Mouse (Mus musculus) heart, embryonic 14.5 days (tissue): ENCODE measurements around the gene Taar7e. TPM values are rescaled to one million over a fixed set of nuclear protein-coding genes. Genes with fewer than 3 reads are reported as not detected.

Experiments
- ATAC-seq: fragments of 200-750 bp; cut with Nextera tagmentation; 2 replicates; pipeline ENCODE4 v1.8.0; 2017; ENCODE audit warnings: low read depth, moderate TSS enrichment; ENCODE audit not compliant: insufficient number of reproducible peaks, insufficient read depth, low FRiP score
- H3K27ac ChIP-seq, 2 experiments: fragments of 200-500 bp in 1 of 2; fragments of 300-500 bp in 1 of 2; sonication (generic) in 1 of 2; replicated peaks in 1 of 2; 2 replicates each; pipeline ENCODE4 v1.5.1; 2012 to 2014; ENCODE audit warnings: low read depth in 2 of 2, low read length in 2 of 2, control low read depth in 1 of 2, mild to moderate bottlenecking in 1 of 2, mixed read lengths in 1 of 2; ENCODE audit not compliant: control insufficient read depth in 1 of 2, insufficient read depth in 1 of 2
- H3K27me3 ChIP-seq: fragments of 300-500 bp; sonication (generic); 2 replicates; pipeline ENCODE4 v1.6.1; 2014; ENCODE audit warnings: mild to moderate bottlenecking, low read length, control low read depth; ENCODE audit not compliant: control insufficient read depth, insufficient read depth
- H3K36me3 ChIP-seq: fragments of 300-500 bp; sonication (generic); 2 replicates; pipeline ENCODE4 v1.6.1; 2014; ENCODE audit warnings: mild to moderate bottlenecking, control low read depth, low read length, mixed read lengths; ENCODE audit not compliant: control insufficient read depth, insufficient read depth
- H3K4me1 ChIP-seq, 2 experiments: fragments of 200-500 bp in 1 of 2; fragments of 300-500 bp in 1 of 2; sonication (generic) in 1 of 2; 2 replicates each; pipeline ENCODE4 v1.6.1; 2012 to 2014; ENCODE audit warnings: low read length in 2 of 2, control low read depth in 1 of 2, mixed read lengths in 1 of 2; ENCODE audit not compliant: control insufficient read depth in 2 of 2, insufficient read depth in 2 of 2
- H3K4me2 ChIP-seq: fragments of 300-500 bp; sonication (generic); 2 replicates; pipeline ENCODE4 v1.6.1; 2014; ENCODE audit warnings: mild to moderate bottlenecking, low read length
- H3K4me3 ChIP-seq, 2 experiments: fragments of 200-500 bp in 1 of 2; fragments of 300-500 bp in 1 of 2; sonication (generic) in 1 of 2; 2 replicates each; pipeline ENCODE4 v1.5.1; 2012 to 2014; ENCODE audit warnings: low read length in 2 of 2, mild to moderate bottlenecking in 2 of 2, control low read depth in 1 of 2, low read depth in 1 of 2, moderate library complexity in 1 of 2; ENCODE audit not compliant: control insufficient read depth in 1 of 2, insufficient read depth in 1 of 2
- H3K9ac ChIP-seq: fragments of 300-500 bp; sonication (generic); 2 replicates; pipeline ENCODE4 v1.6.1; 2014; ENCODE audit warnings: mild to moderate bottlenecking, low read length
- H3K9me3 ChIP-seq: fragments of 300-500 bp; sonication (generic); 2 replicates; pipeline ENCODE4 v1.6.1; 2016; ENCODE audit warnings: low read length, control low read depth; ENCODE audit not compliant: control insufficient read depth
- WGBS: fragments of 180-500 bp; shearing (Covaris S2); extraction: QIAGEN DNeasy Blood & Tissue Kit; methylation state at CpG from one replicate; pipeline ENCODE4 v1.1.7; 2014; 5-methylcytosine and 5-hydroxymethylcytosine counted together
- polyA plus RNA-seq: library from polyadenylated mRNA; unstranded; fragments of >200 nt; fragmentation: Nextera tagmentation; extraction: Ambion mirVana; gene quantifications from 2 replicates; pipeline ENCODE4 v1.2.1, GENCODE M21; 2014

The Taar7e gene
- polyA plus RNA-seq = not detected in 2 replicates

DNA sequence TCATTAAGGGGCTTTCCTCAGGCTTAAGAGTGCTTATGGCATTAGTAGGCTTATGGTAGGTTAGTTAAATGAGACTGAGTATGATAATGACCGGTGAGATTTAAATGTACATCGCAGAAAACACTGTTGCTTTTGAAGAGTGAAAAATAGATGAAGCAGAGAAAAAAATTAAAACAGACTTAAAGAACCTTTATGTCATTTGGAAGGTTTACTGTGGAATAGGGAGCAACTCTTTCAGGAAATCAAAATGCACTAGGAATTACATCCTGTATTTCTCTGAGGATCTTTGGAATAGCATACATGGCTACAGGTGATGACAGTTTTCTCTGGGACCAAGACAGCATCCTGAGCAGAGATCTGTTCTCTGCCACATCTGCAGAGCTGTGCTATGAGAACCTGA, at the start of gene Taar7e:
Taar7e (plus strand) TSS at position 301 of the 400 bp plus-strand sequence.
- H3K9ac ChIP-seq = no peak within 1 kb of the TSS
- no peaks in the 10 kb centered on the region for H3K9me3 ChIP-seq
- H3K4me1 ChIP-seq = no peaks in the 10 kb centered on the region
- WGBS = 81% methylated on average over 2 of the region's 2 CpGs
- H3K27me3 ChIP-seq = no peaks in the 10 kb centered on the region
- H3K4me3 ChIP-seq = no peak within 1 kb of the TSS
- no peak within 1 kb of the TSS for H3K27ac ChIP-seq
- ATAC-seq = no peak
- H3K36me3 ChIP-seq = no peaks in the 10 kb centered on the region
- H3K4me2 ChIP-seq = no peak within 1 kb of the TSS

DNA sequence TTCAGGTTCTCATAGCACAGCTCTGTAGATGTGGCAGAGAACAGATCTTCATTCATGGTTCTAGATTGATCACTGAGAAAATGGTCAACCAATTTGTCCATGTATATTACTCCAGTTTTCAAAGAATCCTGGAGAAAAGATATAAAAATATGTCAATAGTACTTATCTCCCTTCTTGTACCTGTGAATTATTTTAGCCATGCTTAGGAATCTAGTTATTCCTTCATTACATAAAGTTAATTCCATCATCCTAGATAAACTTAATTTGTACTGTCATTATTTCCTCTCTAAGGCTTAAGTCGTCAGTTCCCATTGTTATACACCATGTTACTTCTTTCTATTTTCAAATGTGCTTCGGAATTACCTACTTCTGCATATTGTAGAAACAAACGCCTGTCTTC, 44.0 kb upstream of the Taar7e start, which contains the start of gene Taar7a:
Taar7a (minus strand) TSS at position 101 of the 400 bp plus-strand sequence.
- no peaks in the 10 kb centered on the region for H3K36me3 ChIP-seq
- ATAC-seq = no peak
- 84% methylated on average over 3 of the region's 3 CpGs for WGBS
- H3K4me3 ChIP-seq = no peak within 1 kb of the TSS
- H3K27ac ChIP-seq = no peak within 1 kb of the TSS
- H3K4me1 ChIP-seq = no peaks in the 10 kb centered on the region
- H3K4me2 ChIP-seq = no peak within 1 kb of the TSS
- no peaks in the 10 kb centered on the region for H3K27me3 ChIP-seq
- no peak within 1 kb of the TSS for H3K9ac ChIP-seq
- no peaks in the 10 kb centered on the region for H3K9me3 ChIP-seq

DNA sequence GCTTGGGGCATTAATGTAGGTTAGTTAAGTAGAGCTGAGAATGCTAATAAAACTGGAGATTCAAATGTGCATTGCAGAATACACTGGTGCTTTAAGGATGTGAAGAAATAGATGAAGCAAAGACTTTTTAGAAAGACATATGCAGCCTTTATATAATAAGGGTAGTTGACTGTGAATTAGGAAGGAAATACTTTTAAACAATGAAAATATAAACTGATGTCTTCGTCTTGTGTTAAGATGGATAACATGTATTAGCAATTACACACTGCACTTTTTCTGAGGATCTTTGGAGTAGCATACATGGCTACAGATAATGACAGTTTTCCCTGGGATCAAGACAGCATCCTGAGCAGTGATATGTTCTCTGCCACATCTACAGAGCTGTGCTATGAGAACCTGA, 37.8 kb upstream of the Taar7e start, which contains the start of gene Taar7b:
Taar7b (plus strand) TSS at position 301 of the 400 bp plus-strand sequence.
- H3K9ac ChIP-seq = no peak within 1 kb of the TSS
- no peak for ATAC-seq
- no peaks in the 10 kb centered on the region for H3K27me3 ChIP-seq
- H3K36me3 ChIP-seq = no peaks in the 10 kb centered on the region
- no peaks in the 10 kb centered on the region for H3K9me3 ChIP-seq
- H3K4me2 ChIP-seq = no peak within 1 kb of the TSS
- H3K4me1 ChIP-seq = no peaks in the 10 kb centered on the region
- 68% methylated on average over 1 of the region's 1 CpGs for WGBS
- no peak within 1 kb of the TSS for H3K27ac ChIP-seq
- no peak within 1 kb of the TSS for H3K4me3 ChIP-seq

DNA sequence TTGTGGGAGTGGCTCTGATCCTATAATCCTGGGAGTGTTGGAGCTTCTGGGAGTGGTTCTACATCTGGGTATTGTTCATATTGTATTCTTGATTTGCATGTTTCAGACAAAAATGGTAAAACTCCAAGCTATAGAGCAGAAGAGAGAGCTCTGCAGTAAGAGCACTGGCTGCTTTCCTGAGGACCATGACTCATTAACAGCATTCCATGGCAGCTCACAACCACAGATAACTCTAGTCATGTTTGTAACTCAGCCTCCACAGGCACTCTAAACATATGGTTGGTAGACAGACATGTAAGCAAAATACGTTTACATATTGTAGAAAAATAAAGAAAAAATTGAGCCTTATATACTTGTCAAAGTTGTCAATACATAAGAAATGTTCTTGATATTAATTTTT, 31.0 kb upstream of the Taar7e start:
- H3K9ac ChIP-seq = no peak overlapping the region
- ATAC-seq = no peak
- no peaks in the 10 kb centered on the region for H3K36me3 ChIP-seq
- no peak overlapping the region for H3K27ac ChIP-seq
- H3K9me3 ChIP-seq = no peaks in the 10 kb centered on the region
- H3K4me1 ChIP-seq = peaks cover 0 to 3% of the 10 kb centered on the region in 2 experiments; a peak in 1 of 4 replicates
- H3K27me3 ChIP-seq = no peaks in the 10 kb centered on the region
- WGBS = 63% methylated on average over 1 of the region's 1 CpGs
- H3K4me3 ChIP-seq = no peak overlapping the region
- no peak overlapping the region for H3K4me2 ChIP-seq

DNA sequence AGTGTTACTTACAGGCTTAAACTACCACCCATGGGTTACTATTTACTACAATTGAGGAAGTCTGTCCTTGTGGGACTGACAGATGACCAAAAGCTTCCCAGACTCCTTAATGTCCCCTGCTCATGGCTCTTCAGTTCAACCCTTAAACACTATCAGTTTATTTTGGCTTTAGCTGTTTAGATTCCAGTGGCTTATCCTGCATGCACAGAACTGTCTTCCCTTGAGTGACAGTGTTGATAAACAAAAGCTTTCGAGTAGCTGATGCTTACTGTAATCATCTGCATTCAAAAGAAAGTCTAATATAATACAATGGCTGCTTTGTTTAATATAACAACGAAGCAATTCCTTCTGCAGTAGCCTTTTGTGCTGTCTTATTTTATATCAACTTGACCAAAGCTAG, 30.4 kb upstream of the Taar7e start:
- Histone ChIP-seq H3K4me3 (no peak overlapping the region), H3K9me3 (no peaks in the 10 kb centered on the region), H3K27ac (no peak overlapping the region), H3K4me1 (peaks cover 0 to 3% of the 10 kb centered on the region in 2 experiments; a peak in 1 of 4 replicates), H3K27me3 (no peaks in the 10 kb centered on the region), H3K4me2 (no peak overlapping the region), H3K36me3 (no peaks in the 10 kb centered on the region), H3K9ac (no peak overlapping the region)
- ATAC-seq = no peak
- 34% methylated on average over 2 of the region's 2 CpGs for WGBS

DNA sequence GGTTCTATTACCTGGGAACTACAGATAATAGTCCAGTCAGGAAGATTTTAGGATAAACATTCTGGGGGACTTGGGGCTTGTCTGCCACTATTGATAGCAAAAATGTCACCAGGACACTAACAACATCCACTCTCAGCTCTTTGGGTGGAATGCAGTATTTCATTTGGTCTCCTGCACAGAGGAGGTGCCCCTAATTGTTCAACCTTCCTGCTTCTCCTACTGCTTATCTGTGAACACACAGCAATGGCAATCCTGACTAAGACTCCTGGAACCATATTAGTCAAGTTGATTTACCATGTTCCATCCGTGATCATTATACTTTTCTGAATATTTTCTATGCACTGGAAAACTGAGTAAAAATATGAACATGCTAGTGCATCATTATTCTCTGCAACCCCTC, 29.3 kb upstream of the Taar7e start:
- no peaks in the 10 kb centered on the region for H3K9me3 ChIP-seq
- H3K9ac ChIP-seq = no peak overlapping the region
- ATAC-seq = no peak
- H3K4me1 ChIP-seq = peaks cover 0 to 3% of the 10 kb centered on the region in 2 experiments; a peak in 1 of 4 replicates
- no peak overlapping the region for H3K4me3 ChIP-seq
- H3K4me2 ChIP-seq = no peak overlapping the region
- H3K27me3 ChIP-seq = no peaks in the 10 kb centered on the region
- no peak overlapping the region for H3K27ac ChIP-seq
- no peaks in the 10 kb centered on the region for H3K36me3 ChIP-seq
- 74% methylated on average over 1 of the region's 1 CpGs for WGBS

DNA sequence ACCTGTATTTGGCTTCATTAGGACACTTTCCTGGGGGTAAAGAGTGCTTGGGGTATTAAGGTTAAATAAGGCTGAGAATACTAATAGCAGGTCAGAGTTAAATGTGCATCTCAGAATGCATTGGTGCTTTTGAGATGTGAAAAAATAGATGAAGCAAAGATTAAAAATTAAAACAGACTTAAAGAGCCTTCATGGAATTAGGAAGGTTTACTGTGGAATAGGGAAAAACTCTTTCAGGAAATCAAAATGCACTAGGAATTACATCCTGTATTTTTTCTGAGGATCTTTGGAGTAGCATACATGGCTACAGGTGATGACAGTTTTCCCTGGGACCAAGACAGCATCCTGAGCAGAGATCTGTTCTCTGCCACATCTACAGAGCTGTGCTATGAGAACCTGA, 10.5 kb upstream of the Taar7e start, which contains the start of gene Taar7d:
Taar7d (plus strand) TSS at position 301 of the 400 bp plus-strand sequence.
- Histone ChIP-seq H3K36me3 (no peaks in the 10 kb centered on the region), H3K4me1 (no peaks in the 10 kb centered on the region), H3K4me2 (no peak within 1 kb of the TSS), H3K27me3 (no peaks in the 10 kb centered on the region), H3K9ac (no peak within 1 kb of the TSS), H3K4me3 (no peak within 1 kb of the TSS), H3K27ac (no peak within 1 kb of the TSS), H3K9me3 (no peaks in the 10 kb centered on the region)
- ATAC-seq = no peak

DNA sequence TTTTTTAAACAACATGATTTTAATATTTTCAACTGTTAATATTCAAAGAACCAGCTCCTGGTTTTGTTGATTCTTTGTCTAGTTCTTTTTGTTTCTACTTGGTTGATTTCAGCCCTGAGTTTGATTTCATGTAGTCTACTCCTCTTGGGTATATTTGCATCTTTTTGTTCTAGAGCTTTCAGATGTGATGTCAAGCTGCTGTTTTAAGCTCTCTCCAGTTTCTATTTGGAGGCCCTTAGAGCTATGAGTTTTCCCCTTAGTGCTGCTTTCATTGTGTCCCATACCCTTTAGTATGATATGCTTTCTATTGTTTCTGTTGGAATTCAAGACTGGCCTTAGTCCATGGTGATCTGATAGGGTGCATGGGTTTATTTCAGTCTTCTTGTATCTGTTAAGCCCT, 6.1 kb upstream of the Taar7e start:
- Histone ChIP-seq H3K4me1 (no peaks in the 10 kb centered on the region), H3K4me3 (no peak overlapping the region), H3K9me3 (no peaks in the 10 kb centered on the region), H3K27me3 (no peaks in the 10 kb centered on the region), H3K9ac (no peak overlapping the region), H3K4me2 (no peak overlapping the region), H3K36me3 (no peaks in the 10 kb centered on the region), H3K27ac (no peak overlapping the region)
- ATAC-seq = no peak
